Mouse (Mus musculus): Measurements from ENCODE around the gene Alkbh2. TPM values are rescaled to one million over a fixed set of nuclear protein-coding genes. Genes with fewer than 3 reads are reported as not detected.

Gene Alkbh2
- polyA plus RNA-seq, 1 experiment = 5.7 TPM

DNA sequence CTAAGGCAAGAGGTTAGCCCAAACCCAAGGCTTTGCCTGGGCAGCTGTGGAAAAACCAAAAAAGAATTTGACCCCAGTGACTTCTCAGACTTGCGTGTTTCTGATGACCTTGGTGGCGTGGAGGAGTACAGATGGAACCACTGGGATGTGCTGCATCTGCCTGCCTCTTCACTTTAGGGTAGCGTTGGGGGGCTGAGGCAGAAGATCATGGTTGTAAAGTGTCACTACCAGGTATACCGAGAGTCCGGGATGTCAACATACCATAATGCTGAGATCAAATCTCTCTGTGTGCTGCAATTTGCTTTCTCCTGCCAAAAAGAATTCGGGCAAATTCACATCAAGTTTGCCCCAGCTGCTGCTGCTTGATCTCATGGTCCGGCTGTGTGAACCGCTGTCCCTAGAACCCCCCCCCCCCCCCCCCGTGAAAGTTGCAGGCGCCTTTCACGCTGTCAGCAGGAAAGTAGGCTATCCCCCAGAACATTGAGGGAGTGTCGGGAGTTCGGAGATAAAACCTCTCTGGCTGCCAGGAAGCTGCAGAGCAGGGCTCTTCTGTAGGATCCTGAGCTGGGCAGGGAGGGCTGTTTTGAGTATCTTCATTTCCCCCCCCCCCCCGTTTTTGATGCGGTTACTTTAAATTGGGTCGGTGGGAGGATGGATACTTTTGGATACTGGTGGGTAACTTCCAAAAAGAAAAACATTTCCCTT is 46.0 kb upstream of the Alkbh2 start:
- TF ChIP-seq CEBPB (IDR thresholded peaks at IDR 0.05; ENCODE audit: insufficient read depth, poor library complexity, severe bottlenecking) (no peak), MYOD1 (IDR thresholded peaks at IDR 0.05; ENCODE audit: control insufficient read depth in 1 of 3, insufficient read length in 2 of 3, low read depth in 2 of 3) (no peak), POLR2AphosphoS2 (IDR thresholded peaks at IDR 0.05; ENCODE audit: insufficient read length, low read depth) (no peak), REST (IDR thresholded peaks at IDR 0.05; ENCODE audit: insufficient read depth, insufficient read length) (no peak), MAX (IDR thresholded peaks at IDR 0.05; ENCODE audit: low read depth) (no peak), MYOG (IDR thresholded peaks at IDR 0.05; ENCODE audit: control insufficient read depth in 1 of 3, insufficient read depth in 1 of 3, insufficient read length in 2 of 3, low read depth in 2 of 3) (no peak), TCF12 (IDR thresholded peaks at IDR 0.05; ENCODE audit: insufficient read depth, poor library complexity, severe bottlenecking) (no peak)
- H3K27me3 ChIP-seq (ENCODE audit: control insufficient read depth, insufficient read depth, insufficient read length) = no peaks in the 10 kb centered on the region
- no peaks in the 10 kb centered on the region for H3K79me2 ChIP-seq (ENCODE audit: control insufficient read depth, insufficient read depth)
- no peaks in the 10 kb centered on the region for H3K36me3 ChIP-seq (ENCODE audit: control insufficient read depth, insufficient read depth)
- no peak overlapping the region for H3K4me3 ChIP-seq
- H3K4me2 ChIP-seq (ENCODE audit: low read depth) = peak overlapping the region; percentile 9
- no peak overlapping the region for H3ac ChIP-seq (ENCODE audit: control insufficient read depth, insufficient read length)

DNA sequence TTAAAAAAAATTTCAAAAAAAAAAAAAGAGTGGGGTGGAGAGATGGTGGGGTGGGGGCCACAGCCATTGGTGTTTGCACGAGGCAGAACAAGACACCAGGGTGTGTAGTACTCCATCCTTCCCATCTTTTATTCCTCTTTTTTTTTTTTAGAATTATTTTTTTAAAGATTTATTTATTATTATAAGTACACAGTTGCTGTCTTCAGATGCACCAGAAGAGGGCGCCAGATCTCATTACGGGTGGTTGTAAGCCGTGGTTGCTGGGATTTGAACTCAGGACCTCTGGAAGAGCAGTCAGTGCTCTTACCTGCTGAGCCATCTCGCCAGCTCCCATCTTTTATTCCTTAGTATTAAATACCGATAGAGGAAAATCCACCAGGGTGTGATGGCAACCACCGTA is 45.4 kb upstream of the Alkbh2 start:
- Histone ChIP-seq H3K36me3 (ENCODE audit: control insufficient read depth, insufficient read depth) (no peaks in the 10 kb centered on the region), H3K4me3 (no peak overlapping the region), H3ac (ENCODE audit: control insufficient read depth, insufficient read length) (no peak overlapping the region), H3K4me2 (ENCODE audit: low read depth) (no peak overlapping the region), H3K27me3 (ENCODE audit: control insufficient read depth, insufficient read depth, insufficient read length) (no peaks in the 10 kb centered on the region), H3K79me2 (ENCODE audit: control insufficient read depth, insufficient read depth) (no peaks in the 10 kb centered on the region)
- no peak for TF ChIP-seq USF1 (IDR thresholded peaks at IDR 0.05; ENCODE audit: low read depth)
- TF ChIP-seq TCF3 (IDR thresholded peaks at IDR 0.05; ENCODE audit: insufficient read length, low read depth) = no peak
- TF ChIP-seq MAX (IDR thresholded peaks at IDR 0.05; ENCODE audit: low read depth) = no peak
- TF ChIP-seq POLR2A (IDR thresholded peaks at IDR 0.05; ENCODE audit: insufficient read length, low read depth) = no peak
- TF ChIP-seq CEBPB (IDR thresholded peaks at IDR 0.05; ENCODE audit: insufficient read depth, poor library complexity, severe bottlenecking) = no peak
- TF ChIP-seq REST (IDR thresholded peaks at IDR 0.05; ENCODE audit: insufficient read depth, insufficient read length) = no peak
- no peak for TF ChIP-seq E2F4 (IDR thresholded peaks at IDR 0.05; ENCODE audit: insufficient read depth)
- no peak for TF ChIP-seq TCF12 (IDR thresholded peaks at IDR 0.05; ENCODE audit: insufficient read depth, poor library complexity, severe bottlenecking)
- no peak for TF ChIP-seq SRF (IDR thresholded peaks at IDR 0.05; ENCODE audit: control insufficient read depth, insufficient read length, low read depth)
- TF ChIP-seq POLR2AphosphoS2 (IDR thresholded peaks at IDR 0.05; ENCODE audit: insufficient read length, low read depth) = no peak
- TF ChIP-seq MYOG (IDR thresholded peaks at IDR 0.05; ENCODE audit: control insufficient read depth in 1 of 3, insufficient read depth in 1 of 3, insufficient read length in 2 of 3, low read depth in 2 of 3) = no peak
- TF ChIP-seq MYOD1 (IDR thresholded peaks at IDR 0.05; ENCODE audit: control insufficient read depth in 1 of 3, insufficient read length in 2 of 3, low read depth in 2 of 3) = no peak

DNA sequence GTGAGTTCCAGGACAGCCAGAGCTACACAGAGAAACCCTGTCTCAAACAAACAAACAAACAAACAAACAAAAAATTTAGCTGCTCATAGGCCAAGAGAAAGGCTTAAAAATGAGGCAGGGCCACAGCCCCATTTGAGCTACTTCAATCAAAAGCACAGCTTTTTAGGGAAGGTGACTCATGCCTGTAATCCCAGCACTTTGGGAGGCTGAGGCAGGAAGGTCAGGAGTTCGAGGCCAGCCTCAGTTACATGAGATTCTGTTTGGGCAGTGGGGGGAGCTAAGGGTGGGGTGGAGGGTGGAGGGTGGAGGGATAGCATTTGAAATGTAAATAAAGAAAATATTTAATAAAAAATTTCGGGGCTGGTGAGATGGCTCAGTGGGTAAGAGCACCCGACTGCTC is 44.9 kb upstream of the Alkbh2 start:
- TF ChIP-seq MAX (IDR thresholded peaks at IDR 0.05; ENCODE audit: low read depth) = no peak
- TF ChIP-seq E2F4 (IDR thresholded peaks at IDR 0.05; ENCODE audit: insufficient read depth) = no peak
- TF ChIP-seq MYOD1 (IDR thresholded peaks at IDR 0.05; ENCODE audit: control insufficient read depth in 1 of 3, insufficient read length in 2 of 3, low read depth in 2 of 3) = no peak
- TF ChIP-seq USF1 (IDR thresholded peaks at IDR 0.05; ENCODE audit: low read depth) = no peak
- Histone ChIP-seq H3K27me3 (ENCODE audit: control insufficient read depth, insufficient read depth, insufficient read length) (no peaks in the 10 kb centered on the region), H3K4me2 (ENCODE audit: low read depth) (no peak overlapping the region), H3K4me3 (no peak overlapping the region), H3ac (ENCODE audit: control insufficient read depth, insufficient read length) (no peak overlapping the region), H3K79me2 (ENCODE audit: control insufficient read depth, insufficient read depth) (no peaks in the 10 kb centered on the region), H3K36me3 (ENCODE audit: control insufficient read depth, insufficient read depth) (no peaks in the 10 kb centered on the region)

DNA sequence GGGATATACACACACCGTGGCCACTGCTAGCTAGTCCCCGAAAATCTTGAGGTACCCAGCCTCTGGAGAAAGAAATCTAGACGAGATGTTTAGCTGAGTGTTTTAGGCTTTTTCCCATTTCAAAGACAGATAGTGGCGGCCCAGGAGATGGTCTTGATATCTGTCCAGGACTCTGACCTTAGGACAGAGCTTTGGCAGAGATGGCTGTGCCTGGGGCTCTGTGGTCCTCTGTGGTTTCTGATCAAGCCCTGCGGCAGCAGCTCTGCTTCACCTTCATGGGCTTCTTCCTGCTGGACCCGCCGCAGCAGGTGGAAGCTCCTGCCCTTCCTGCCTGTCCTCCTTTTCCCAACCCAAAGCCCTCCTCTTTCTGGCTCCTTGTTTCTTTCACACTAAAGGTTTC is 42.3 kb upstream of the Alkbh2 start:
- TF ChIP-seq REST (IDR thresholded peaks at IDR 0.05; ENCODE audit: insufficient read depth, insufficient read length) (no peak), MAX (IDR thresholded peaks at IDR 0.05; ENCODE audit: low read depth) (no peak), E2F4 (IDR thresholded peaks at IDR 0.05; ENCODE audit: insufficient read depth) (no peak), POLR2A (IDR thresholded peaks at IDR 0.05; ENCODE audit: insufficient read length, low read depth) (no peak), MYOG (IDR thresholded peaks at IDR 0.05; ENCODE audit: control insufficient read depth in 1 of 3, insufficient read depth in 1 of 3, insufficient read length in 2 of 3, low read depth in 2 of 3) (no peak), MYOD1 (IDR thresholded peaks at IDR 0.05; ENCODE audit: control insufficient read depth in 1 of 3, insufficient read length in 2 of 3, low read depth in 2 of 3) (no peak), POLR2AphosphoS2 (IDR thresholded peaks at IDR 0.05; ENCODE audit: insufficient read length, low read depth) (no peak), CEBPB (IDR thresholded peaks at IDR 0.05; ENCODE audit: insufficient read depth, poor library complexity, severe bottlenecking) (no peak), USF1 (IDR thresholded peaks at IDR 0.05; ENCODE audit: low read depth) (no peak), TCF3 (IDR thresholded peaks at IDR 0.05; ENCODE audit: insufficient read length, low read depth) (no peak), TCF12 (IDR thresholded peaks at IDR 0.05; ENCODE audit: insufficient read depth, poor library complexity, severe bottlenecking) (no peak), SRF (IDR thresholded peaks at IDR 0.05; ENCODE audit: control insufficient read depth, insufficient read length, low read depth) (no peak)
- H3K4me2 ChIP-seq (ENCODE audit: low read depth) = no peak overlapping the region
- no peaks in the 10 kb centered on the region for H3K27me3 ChIP-seq (ENCODE audit: control insufficient read depth, insufficient read depth, insufficient read length)
- no peak overlapping the region for H3K4me3 ChIP-seq
- no peaks in the 10 kb centered on the region for H3K79me2 ChIP-seq (ENCODE audit: control insufficient read depth, insufficient read depth)
- H3ac ChIP-seq (ENCODE audit: control insufficient read depth, insufficient read length) = no peak overlapping the region
- H3K36me3 ChIP-seq (ENCODE audit: control insufficient read depth, insufficient read depth) = no peaks in the 10 kb centered on the region

DNA sequence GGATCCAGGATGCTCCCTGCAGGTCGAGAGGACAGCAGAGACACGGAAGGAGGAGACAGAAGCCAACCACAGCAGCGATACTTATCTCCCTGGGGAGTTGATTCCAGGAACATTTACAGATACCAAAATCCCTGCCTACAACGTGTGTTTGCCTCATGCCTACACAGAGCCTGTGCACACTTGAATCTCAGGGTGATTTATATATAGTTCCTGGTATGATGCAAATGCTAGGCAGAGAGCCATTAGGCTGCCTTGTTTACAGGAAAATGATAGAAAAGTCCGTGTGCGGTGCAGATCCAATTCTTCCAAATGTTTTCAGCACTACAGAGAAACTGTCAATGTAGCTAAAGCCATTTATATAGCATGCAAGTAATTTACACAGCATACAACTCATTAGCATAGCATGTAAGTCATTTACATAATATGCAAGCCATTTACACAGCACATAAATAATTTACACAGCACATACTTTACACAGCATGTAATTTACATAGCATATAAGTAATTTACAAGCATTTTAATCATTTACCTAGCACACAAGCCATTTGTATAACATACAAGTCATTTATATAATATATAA is 35.2 kb upstream of the Alkbh2 start:
- H3K27me3 ChIP-seq (ENCODE audit: control insufficient read depth, insufficient read depth, insufficient read length) = no peaks in the 10 kb centered on the region
- TF ChIP-seq POLR2AphosphoS2 (IDR thresholded peaks at IDR 0.05; ENCODE audit: insufficient read length, low read depth) (no peak), MAX (IDR thresholded peaks at IDR 0.05; ENCODE audit: low read depth) (no peak), TCF3 (IDR thresholded peaks at IDR 0.05; ENCODE audit: insufficient read length, low read depth) (no peak), REST (IDR thresholded peaks at IDR 0.05; ENCODE audit: insufficient read depth, insufficient read length) (no peak), TCF12 (IDR thresholded peaks at IDR 0.05; ENCODE audit: insufficient read depth, poor library complexity, severe bottlenecking) (no peak), MYOD1 (IDR thresholded peaks at IDR 0.05; ENCODE audit: control insufficient read depth in 1 of 3, insufficient read length in 2 of 3, low read depth in 2 of 3) (no peak), POLR2A (IDR thresholded peaks at IDR 0.05; ENCODE audit: insufficient read length, low read depth) (no peak), SRF (IDR thresholded peaks at IDR 0.05; ENCODE audit: control insufficient read depth, insufficient read length, low read depth) (no peak), USF1 (IDR thresholded peaks at IDR 0.05; ENCODE audit: low read depth) (no peak), MYOG (IDR thresholded peaks at IDR 0.05; ENCODE audit: control insufficient read depth in 1 of 3, insufficient read depth in 1 of 3, insufficient read length in 2 of 3, low read depth in 2 of 3) (no peak), E2F4 (IDR thresholded peaks at IDR 0.05; ENCODE audit: insufficient read depth) (no peak), CEBPB (IDR thresholded peaks at IDR 0.05; ENCODE audit: insufficient read depth, poor library complexity, severe bottlenecking) (no peak)
- H3K4me3 ChIP-seq = no peak overlapping the region
- H3K36me3 ChIP-seq (ENCODE audit: control insufficient read depth, insufficient read depth) = no peaks in the 10 kb centered on the region
- no peaks in the 10 kb centered on the region for H3K79me2 ChIP-seq (ENCODE audit: control insufficient read depth, insufficient read depth)
- no peak overlapping the region for H3ac ChIP-seq (ENCODE audit: control insufficient read depth, insufficient read length)
- H3K4me2 ChIP-seq (ENCODE audit: low read depth) = no peak overlapping the region

All from myocyte (in vitro differentiated cells).